Mouse (Mus musculus): ENCODE measurements around the gene Uqcrq.
"Not testable (repeated sequence)": the region's sequence is repeated elsewhere in the genome, so short reads cannot be mapped to it uniquely, and the experiment has no call there.

Uqcrq gene

DNA sequence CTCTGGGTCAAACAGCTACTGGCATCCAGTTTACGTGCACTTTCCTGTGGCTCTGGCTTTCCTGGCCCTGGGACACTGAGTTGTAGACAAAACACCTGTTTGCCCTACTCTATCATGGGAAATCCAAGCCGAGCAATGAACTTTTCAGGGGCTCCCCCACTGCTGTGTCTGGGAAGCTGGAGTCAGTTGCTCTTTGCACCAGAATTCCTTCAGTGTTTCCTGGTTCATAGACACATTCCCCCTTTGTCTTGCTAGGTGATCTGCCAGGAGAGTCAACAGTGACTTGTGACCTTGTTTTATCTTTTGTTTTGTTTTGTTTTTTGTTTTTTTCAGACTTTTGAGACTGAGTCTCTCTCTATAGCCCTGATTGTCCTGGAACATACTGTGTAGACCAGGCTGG lies 20.7 kb upstream of the Uqcrq start:
- no peak for DNase-seq (ENCODE audit: low read depth, low spot score)

DNA sequence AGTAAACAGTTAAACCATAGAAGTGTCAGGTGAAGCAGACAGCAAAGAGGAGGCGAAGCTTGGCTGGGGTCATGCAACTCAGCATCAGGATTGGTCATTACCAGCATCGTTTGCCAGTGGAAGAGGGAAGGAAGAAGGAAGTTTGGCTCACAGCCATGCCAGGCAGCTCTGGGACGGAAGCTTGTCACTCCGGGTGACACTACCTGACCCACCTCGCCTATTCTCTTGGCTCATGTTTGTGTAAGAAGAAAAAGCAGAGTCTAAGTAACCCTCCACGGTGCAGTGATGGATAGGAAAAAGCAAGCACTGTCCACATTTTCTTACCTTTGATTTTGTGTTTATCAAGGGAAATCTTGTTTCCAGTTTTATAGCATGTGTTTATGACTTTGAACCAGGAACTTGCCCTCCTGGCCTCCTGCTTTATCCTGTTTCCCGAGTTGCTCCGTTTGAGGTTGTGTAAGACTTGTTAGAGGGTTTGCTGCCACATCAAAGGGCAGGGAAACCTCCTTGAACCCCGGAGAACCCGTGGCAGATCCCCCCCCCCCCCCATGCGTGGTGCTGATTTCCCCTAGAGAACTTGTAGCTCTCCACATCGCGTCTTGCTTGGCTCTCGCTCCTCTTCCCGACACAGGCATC lies 19.6 kb upstream of the Uqcrq start:
- DNase-seq (ENCODE audit: low read depth, low spot score) = no peak

DNA sequence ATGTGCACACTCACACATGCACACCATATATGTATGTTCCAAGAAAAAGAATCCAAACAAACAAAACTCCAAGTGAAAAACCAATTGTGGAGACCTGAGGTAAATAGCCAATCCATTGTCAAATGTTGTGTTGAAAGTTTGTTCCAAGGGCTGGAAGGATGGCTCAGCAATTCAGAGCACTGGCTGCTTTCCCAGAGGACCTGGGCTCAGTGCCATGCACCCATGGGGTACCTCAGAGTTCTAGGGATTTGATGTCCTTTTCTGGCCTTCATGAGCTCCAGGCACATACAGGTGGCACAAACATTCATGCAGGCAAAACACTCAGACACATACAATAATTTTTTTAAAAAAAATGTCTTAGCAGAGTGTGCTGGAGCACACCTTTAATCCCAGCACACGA lies 17.9 kb upstream of the Uqcrq start:
- no peak for DNase-seq (ENCODE audit: low read depth, low spot score)

DNA sequence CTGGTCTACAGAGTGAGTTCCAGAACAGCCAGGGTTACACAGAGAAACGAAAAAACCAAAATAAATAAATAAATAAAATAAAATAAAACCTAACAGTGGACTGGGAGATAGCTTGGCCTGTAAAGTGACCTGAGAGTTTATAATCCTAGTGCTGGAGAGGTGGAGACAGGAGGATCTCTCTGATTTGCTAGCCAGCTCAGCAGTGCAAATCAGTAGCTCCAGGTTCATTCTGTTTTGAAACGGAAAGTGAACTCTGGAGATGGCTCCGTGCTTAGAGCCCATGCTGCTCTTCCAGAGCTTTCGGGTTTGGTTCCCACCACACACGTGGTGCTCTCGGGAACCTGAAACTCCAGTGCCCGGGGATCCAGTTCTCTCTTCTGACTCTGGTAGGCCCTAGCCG lies 17.4 kb upstream of the Uqcrq start:
- DNase-seq (ENCODE audit: low read depth, low spot score) = no peak

DNA sequence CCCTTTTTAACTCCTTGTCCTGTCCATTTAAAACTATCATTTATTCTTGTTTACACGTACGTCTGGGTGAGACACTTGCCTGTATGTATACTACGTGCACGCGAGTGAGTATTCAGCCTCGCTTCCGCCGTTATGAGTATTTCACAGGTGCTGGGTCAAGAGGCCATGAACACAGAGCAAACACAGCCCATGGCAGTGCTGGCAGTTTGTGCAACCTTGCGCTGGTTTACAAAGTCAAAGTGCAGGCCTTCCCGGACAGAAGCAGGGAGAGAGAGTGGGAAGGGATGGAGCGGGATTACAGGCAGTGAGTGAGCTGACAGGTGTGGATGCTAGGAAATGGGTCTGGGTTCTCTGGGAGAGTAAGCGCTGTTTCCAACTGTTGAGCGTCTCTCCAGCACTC lies 15.6 kb upstream of the Uqcrq start:
- no peak for DNase-seq (ENCODE audit: low read depth, low spot score)

DNA sequence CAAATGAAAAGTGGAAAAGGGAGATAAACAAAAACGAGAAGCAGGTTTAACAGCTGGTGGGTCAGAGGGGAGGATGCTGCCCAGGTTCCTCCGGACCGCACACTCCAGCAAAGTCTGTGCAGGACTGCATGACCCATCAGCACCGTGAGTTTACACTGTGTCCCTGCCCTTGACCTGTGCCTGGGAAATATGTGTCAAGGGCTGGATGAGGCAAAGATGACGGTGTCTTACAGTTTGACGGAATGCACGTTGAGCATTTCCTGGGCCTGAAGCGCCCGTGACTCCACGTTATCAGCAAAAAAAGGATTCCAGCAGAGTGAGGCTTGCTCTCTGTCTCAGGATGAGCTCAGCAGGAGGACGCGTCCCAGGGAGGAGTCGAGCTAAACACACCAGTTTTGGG lies 14.9 kb upstream of the Uqcrq start:
- no peak for DNase-seq (ENCODE audit: low read depth, low spot score)

DNA sequence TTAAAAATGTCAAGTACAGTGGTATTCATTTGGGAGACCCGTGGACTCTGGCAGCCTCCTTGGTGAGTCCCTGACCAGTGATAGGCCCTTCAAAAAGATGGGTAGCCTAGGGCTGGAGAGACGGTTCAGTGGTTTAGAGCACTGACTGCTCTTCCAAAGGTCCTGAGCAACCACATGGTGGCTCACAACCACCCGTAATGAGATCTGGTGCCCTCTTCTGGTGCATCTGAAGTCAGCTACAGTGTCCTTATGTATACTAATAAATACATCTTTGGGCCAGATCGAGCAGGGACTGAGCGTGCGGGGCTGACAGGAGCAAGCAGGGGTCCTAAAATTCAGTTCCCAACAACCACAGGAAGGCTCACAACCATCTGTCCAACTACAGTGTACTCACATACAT lies 13.2 kb upstream of the Uqcrq start:
- DNase-seq (ENCODE audit: low read depth, low spot score) = no peak

DNA sequence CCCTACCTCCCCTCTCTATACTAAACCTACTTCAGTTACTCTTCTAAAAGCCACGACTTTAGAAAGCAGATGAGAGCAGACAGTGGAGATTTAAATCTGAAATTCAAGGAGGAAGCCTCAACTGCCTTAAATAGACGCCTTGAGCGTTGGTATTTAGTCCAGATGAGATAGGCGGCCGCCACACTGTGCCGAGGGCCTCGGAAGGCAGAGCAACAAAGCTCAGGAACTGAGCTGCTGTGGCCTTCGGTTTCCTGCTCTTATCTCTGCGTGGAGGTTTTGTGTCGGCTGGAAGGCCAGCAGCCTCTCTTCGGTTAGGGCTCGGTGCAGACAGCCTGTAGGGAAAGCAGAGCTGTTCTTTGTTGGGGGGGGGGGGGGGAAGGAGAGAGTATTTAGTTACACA lies 11.3 kb upstream of the Uqcrq start:
- no peak for DNase-seq (ENCODE audit: low read depth, low spot score)

DNA sequence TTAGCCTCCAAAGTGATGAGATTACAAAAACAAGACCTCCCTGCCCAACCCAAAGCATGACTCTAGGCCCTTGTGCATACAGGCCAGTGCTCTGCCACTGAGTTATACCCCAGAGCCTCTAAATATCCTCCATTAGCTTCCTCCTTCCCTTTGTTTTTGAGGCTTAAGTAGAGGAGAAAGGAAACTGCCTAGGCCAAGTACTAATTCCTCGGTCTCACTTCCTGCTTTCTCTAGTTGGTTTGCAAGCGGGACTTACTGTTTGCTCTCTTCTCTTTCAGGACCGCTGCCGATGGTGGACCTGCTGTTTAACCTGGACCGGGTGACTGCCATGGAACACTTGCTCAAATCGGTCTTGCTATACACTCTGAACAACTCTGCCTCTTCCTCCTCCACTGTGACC lies 5.7 kb upstream of the Uqcrq start:
- no peak for DNase-seq (ENCODE audit: low read depth, low spot score)

DNA sequence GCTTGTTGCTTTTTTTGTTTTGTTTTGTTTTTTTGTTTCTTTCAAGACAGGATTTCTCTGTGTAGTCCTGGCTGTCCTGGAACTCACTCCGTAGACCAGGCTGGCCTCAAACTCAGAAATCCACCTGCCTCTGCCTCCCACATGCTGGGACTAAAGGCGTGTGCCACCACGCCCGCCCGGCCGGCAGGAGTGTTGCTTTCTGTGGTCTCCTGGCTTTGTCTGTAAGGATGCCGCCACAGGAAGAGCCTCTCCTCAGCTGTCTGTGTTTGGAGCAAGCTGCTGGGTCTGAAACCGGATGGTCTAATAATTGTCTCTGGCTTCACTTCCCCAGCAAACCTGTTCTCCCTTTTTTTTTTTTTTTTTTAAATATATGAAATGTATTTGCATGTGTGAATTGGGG lies 4.9 kb upstream of the Uqcrq start:
- DNase-seq (ENCODE audit: low read depth, low spot score) = no peak

DNA sequence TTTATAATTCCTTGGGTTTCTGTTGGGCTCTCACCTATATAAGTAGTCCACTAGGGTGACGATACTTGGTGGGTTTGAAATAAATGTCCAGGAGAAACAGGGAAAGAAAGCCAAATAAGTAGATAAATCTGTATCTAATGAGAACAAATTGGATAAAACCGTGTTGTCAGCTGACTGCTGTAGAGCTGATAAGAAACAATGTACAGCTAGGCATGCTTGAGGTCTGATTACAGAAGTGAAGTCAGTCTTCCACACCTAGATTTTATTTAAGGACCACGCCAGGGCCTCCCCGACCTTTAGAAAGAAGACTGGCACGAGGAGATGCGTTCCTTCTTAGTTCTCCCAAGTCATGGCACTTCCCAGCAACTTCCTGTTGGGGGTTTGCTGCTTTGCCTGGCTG lies 2.4 kb upstream of the Uqcrq start:
- DNase-seq (ENCODE audit: low read depth, low spot score) = no peak

DNA sequence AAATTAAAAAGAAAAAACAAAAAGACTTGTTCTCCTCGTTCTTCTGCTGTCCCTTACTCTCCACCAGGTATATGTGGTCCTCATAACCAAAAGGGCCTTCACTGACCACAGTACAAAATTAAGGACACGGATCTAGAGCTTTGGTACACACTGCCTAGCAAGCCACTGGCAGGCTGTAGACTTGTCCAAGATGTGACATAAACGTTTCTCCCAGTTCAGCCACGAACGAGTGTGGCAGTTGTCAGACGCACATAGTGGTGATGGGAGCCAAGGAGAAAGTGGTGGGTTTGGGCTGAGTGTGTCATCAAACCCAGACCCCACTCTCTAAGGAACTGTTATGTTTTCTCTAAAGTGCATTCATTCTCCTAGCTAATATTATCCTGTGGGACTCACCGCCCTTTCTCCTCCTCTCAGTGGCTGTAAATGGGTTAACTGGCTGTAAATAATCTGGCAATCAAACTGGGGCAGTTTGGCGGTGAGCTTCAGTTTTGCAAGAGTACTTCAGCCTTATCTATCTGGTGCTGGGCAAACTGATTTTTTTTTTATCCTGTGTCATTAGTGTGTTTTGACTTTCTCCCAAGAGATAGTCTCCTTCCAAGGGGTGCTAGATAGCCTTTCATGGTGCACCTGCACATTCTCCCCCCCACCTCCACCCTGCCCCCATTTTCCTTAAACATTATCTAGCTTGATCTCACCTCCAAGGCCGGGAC lies 871 bp upstream of the Uqcrq start:
- no peak for DNase-seq (ENCODE audit: low read depth, low spot score)

DNA sequence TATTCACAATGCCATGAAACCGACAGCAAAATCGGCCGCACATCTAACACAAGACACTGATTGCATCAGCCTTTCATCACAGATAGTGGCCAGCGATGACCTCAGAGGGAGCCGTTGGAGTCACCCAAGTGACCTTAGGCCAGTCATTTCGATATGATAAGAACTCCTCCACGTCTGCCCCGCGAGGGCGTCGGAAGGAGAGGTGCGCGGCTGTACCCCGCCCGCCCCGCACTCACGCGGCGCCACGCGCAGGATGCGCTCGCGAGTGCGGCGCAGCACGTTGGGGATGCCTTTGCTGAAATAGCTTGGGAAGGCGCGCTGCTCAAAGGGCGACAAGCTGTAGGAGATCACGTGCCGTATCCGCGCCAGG lies 346 bp downstream of the Uqcrq start:
- no peak for DNase-seq (ENCODE audit: low read depth, low spot score)

DNA sequence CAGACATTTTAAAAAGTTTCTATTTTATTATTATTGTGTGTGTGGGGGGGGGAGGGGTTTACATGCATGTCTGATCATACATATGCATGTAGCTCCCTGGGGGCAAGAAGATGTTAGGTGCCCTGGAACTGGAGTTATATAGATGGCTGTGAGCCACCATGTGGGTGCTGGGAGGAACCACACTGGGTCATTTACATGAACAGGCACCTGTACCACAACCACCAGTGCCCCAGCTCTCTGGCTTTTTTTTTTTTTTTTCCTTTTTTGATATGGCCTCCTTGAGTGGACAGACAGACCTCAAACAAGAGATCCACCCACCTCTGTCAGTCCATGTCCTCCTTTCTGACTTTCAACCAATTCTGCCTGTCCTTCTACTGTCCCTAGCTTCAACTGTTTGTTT lies 1.4 kb downstream of the Uqcrq start:
- DNase-seq (ENCODE audit: low read depth, low spot score) = no peak

DNA sequence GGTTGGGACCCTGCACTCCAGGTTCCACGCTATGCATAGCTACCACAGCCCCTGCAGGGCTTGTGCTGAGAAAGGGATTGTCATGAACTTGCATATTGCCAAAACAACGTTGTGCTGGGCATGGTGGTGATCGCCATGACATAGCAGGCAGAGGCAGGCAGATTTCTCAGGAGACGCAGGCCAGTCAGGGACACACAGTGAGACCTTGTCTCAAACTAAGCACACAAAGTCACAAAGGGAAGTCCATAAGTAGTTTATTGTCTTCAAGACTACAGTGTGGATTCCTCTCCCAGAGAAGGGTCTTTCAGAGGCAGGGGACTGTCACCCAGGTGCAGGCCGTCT lies 1.9 kb downstream of the Uqcrq start:
- no peak for DNase-seq (ENCODE audit: low read depth, low spot score)

DNA sequence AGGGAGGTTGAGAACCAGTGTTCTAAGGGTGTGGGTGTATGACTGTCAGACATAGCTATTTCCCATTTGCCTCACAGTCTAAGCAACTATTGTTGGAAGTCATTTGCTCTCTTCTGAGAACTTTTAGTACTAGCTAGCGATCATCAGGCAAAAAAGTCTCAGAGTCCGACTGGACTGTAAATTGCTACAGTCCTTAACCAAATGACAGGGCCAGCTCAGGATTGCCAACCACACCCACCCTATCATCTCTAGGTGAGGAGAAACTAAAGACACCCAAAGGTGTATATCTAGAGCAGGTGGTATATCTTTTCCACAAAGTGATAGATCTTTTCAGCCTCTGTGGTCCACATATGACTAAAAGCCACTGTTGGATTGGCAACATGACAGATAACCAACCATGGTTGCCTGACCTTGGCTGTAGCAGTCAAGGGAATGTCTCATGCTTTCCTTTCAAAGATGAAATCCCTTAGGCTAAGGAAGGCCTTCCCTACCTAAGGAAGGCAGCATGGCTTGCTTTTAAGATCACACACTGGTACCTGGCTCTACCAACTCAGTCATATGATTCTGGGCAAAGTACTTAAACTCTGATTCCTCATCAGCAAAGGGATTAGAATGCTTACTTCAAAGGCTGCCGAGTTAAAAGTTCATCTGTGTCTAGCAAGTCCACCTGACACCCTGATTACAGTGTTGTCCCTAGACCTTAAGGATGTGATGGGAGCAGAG lies 2.5 kb downstream of the Uqcrq start:
- DNase-seq (ENCODE audit: low read depth, low spot score) = no peak

DNA sequence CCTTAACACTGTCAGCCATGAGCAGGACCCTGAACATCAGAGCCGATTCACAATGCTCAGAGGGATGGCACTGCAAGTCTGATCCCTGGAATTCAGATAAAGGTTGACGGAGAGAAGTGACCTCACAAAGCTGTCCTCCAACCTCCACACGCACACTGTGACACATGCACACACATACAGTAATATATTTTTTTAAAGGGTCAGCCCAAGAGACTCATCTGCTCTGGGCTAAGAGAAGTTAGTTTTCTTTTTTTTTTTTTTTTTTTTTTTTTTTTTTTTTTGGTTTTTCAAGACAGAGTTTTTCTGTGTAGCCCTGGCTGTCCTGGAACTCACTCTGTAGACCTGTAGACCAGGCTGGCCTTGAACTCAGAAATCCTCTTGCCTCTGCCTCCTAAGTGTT lies 3.7 kb downstream of the Uqcrq start:
- DNase-seq (ENCODE audit: low read depth, low spot score) = not testable (repeated sequence)

DNA sequence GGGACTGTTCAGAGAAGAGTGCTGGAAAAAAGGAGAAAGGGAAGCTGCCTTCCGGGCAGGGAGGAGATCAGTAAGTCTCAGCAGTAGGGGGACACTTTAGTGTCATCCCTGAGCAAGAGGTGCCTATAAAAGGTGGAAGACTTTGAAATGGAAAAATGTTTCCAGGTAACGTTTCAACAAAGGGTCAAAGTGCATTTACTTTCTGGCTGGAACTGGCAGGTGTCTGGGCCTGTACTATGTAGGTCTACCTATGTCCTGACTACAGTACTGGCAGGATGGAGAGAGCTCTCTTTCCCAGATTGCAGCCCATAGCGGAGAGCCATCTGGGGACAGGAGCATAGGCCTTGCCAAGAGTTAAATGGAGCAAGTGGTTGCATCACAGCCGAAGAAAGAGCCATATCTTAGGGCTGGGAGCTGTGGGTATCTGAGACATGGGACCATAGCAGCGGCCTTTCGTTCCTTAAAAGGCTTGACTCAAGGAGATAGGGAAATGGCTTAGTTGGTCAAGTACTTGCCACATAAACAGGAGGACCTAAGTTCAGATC lies 4.8 kb downstream of the Uqcrq start:
- DNase-seq (ENCODE audit: low read depth, low spot score) = no peak

DNA sequence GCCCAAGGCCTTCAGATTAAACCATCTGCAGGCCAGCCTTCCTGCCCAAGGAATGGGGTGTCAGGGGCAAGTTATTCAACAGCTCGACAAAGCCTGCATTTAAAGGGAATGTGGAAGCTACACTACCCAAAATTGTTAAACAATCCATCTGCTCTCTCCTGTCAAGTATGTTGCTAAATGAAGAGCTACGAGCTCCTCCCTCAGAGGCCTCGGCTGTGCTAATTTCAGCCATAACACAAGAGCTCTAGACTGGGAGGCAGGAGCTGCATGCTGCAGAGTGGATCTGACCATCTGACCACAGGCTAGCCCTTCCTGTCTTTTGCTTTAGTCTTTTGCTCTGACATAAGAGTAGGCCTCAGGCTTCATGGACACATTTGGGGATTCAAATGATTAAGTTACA lies 5.4 kb downstream of the Uqcrq start:
- no peak for DNase-seq (ENCODE audit: low read depth, low spot score)

DNA sequence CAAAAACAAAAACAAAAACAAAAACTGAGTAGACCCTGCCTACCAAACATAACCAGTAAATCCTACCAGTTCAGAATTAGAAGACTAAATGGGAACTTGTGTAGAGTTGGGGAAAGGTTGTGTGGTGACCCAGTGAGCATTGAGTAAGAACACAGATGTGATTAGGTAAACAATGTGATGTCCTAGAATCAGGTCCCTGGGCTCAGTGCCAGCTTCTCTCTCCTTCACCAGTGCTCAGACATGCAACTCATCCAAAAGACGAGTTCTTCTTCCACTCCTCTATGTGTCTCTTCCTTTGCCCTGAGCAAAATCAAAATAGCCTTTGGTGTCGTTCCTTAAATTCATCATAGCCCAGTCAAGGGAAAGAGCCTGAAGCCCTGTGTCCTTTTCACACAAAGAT lies 5.8 kb downstream of the Uqcrq start:
- no peak for DNase-seq (ENCODE audit: low read depth, low spot score)

DNA sequence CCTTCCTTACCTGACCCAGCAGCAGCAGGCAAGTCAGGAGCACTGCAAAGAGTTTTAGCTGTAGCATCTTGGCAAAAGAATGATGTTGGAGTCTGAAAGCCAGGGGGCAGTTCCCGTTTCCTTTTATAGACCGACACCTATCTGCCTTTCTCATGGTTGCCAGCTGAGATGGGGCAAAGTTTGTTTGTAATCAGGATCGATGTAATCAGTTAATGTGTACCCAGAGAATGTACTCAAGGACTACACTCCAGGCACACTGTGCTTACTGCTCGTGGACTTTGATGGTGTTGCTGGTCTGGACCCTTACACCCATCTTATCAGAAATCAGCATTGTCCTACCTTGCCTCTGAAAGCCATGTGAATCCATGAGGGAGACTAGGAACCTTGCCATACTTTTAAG lies 7.6 kb downstream of the Uqcrq start, which contains the start of gene Leap2:
TSS of gene Leap2 (minus strand) at position 135 of the 400 bp plus-strand sequence.
- no peak for DNase-seq (ENCODE audit: low read depth, low spot score)

DNA sequence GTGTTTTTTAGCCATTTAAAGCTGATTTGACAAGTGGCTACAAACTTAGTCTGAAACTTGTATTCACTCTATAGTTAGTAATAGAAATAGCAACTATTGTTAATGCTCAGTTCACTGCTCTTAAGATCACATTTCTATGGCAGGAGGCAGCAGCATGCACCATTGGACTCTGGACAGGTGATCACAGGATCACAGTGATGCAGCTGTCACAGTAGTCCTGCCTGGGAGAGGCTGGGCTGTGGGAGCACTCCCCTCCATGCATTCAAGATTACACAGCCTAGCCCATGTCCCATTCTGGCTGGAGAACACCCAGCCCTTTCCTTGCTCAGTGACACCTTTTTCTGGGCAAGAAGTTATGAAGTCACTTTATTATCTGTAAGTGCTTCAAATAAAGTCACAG lies 12.6 kb downstream of the Uqcrq start:
- DNase-seq (ENCODE audit: low read depth, low spot score) = no peak

DNA sequence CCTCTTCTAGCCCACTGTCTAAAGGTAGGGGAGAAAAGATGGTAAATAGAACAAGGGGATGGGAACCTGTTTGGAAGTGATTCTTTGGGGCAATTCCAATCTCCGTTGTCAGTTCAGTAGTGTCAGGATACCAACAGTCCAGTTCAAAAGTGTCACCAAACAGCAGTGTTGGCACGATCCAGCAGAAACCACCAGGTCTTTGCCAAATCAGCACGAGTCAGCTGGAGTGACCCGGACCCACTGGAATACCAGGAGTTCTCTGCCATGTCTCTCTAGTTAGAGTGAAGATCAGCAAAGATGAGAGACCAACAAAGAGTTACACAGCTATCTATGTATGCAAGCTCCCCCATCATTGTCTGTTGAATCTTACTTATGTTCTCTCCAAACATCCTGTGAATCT lies 16.8 kb downstream of the Uqcrq start:
- no peak for DNase-seq (ENCODE audit: low read depth, low spot score)

Measured in embryo, embryonic 11.5 days (tissue).